Mouse (Mus musculus): Measurements from ENCODE around the gene Casq2. TPM values are rescaled to one million over a fixed set of nuclear protein-coding genes. Genes with fewer than 3 reads are reported as not detected.
"Not testable (repeated sequence)": the region's sequence is repeated elsewhere in the genome, so short reads cannot be mapped to it uniquely, and the experiment has no call there.

Gene Casq2
- total RNA-seq, 4 experiments from 2014 or later: 1.3 to 3.0 (median 1.8) TPM

DNA sequence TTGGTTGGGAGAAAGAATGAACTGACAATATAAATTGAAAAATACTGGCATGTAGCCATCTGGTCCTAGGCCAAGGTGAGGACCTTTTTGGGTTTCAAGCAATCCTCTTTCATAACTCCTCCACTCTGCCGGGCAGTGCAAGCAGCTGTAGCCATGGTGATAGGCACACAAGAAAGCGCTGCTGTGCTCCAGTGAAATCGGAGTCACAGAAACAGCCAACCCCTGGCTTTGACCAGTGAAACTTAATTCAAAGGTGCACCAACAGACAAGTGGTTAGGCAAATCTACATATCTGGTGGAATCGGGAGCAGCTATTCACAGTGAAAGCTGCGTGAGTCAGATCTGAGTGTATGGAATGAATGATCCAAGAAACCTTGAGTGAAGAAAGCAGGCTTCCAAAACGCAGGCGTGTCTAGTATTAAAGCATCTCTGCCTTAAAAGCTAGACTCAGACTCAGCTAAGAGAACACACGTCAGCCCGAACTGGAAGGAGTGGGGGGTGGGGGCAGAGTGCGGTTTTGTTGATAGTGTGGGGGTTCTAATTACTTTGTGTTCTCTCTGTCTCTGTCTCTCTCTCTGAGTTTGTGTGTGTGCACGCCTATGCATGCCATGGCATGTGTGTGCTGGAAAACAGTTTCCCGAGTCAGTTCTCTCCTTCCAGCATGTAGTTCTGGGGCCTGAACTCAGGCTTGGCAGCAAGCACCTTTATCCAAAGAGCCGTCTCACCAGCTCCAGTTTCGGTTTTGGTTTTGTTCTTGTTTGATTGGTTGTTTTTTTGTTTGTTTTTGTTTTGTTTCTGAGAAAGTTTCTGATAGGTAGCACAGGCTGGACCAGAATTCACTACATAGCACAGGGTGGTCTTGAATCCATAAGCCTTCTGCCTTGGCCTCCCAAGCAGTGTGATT lies 73.5 kb downstream of the Casq2 start:
- DNase-seq (ENCODE audit: low spot score in 2 of 2): no peak

DNA sequence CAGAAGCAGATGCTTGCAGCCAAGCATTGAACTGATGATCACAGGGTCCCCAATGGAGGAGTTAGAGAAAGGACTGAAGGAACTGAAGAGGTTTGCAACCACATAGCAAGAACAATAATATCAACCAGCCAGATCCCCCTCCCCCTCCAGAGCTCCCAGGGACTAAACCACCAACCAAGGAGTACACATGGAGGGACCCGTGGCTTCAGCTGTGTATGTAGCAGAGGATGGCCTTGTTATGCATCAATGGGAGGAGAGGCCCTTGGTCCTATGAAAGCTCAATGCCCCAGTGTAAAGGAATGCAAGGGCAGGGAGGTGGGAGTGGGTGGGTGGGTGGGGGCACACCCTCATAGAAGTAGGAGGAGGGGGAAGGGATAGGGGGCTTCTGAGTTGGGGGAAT lies 77.6 kb downstream of the Casq2 start:
- DNase-seq (ENCODE audit: low spot score in 2 of 2): not testable (repeated sequence)

DNA sequence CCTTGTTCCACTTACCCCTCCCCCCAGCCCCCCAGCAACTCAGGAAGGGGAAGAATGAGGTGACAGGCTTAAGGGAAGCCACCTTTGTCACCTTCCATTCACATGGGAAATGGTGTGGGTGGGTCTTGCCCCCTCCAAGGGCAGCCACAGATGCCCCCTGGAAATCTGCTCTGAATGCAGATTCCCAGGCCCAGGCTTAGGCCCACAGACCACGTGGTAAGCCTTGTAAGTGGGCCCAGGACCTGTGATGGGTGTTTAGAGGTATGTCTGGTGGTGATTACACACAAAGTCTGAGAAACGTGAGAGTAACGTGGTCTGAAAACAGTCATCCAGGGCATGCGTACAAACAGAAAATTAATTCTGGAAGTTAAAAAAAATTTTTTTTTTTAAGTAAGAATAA lies 78.7 kb downstream of the Casq2 start:
- no peak for DNase-seq (ENCODE audit: low spot score in 2 of 2)

DNA sequence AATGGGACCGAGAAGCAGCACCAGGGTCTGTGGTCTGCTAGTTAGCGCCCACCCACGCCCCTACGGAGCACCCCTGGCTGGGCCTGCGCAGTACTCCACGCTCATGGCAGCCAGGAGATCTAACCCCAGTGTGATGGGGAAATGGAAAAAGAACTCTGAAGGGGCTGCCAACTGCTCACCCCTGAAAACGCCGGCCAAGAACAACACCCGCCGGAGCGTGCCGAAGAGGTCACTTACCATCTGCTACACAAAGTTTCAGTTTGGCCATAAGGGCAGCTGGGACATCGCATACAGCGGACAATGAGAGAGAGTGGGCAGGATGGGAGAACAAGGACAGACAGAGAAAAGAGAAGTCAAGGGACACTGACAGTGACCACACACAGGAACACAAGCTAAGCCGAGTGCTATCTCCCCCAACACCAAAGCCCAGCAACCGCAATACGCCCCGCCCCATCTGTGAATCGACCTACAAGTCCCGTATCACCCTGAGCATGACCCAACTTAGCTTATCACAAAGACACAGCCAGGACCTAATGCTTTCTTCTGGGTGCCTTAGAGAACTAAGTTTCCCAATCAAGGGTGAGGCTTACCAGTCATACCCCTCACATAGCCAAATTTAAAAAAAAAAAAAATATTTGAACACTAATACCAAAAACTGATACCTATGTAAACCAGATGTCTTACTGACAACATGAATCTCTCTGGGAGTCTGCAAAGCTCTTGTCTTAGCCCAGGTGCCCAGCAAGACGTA lies 79.5 kb downstream of the Casq2 start:
- no peak for DNase-seq (ENCODE audit: low spot score in 2 of 2)

DNA sequence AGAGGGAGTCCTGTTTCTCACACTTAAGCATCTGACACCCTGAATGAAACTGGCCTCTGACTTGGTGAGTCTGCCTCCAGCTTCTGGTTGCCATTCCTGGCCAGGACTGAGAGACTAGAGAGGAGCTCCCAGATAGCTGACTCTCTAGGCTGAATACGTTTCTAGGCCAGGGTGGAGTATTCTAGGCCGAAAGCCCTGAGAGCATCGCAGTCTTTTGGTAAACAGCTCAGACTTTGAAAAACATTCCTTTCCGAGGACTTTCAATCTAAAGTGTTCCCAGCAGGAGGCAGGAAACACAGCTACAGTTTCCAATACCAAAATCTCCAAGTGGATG lies 80.0 kb downstream of the Casq2 start:
- DNase-seq (ENCODE audit: low spot score in 2 of 2): no peak

DNA sequence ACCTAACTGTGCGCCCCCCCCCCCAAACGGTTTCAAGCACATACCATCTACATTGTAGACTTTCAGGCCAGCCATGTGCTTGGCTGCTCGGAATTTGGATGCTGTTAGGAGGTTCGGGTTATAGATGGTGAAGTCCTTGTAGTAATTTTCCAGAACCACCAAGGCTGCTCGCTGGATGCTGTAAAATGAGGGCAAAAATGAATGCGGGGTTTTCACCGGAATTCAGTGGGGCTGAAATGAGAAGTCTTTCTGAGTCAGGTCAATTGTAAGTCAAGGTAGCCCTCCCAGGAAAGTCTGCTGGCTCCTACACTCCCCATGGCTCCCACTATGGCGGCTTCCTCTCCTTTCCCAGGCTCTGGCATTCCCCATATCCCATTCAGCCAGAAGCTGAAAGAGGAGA lies 80.6 kb downstream of the Casq2 start:
- DNase-seq (ENCODE audit: low spot score in 2 of 2): no peak

DNA sequence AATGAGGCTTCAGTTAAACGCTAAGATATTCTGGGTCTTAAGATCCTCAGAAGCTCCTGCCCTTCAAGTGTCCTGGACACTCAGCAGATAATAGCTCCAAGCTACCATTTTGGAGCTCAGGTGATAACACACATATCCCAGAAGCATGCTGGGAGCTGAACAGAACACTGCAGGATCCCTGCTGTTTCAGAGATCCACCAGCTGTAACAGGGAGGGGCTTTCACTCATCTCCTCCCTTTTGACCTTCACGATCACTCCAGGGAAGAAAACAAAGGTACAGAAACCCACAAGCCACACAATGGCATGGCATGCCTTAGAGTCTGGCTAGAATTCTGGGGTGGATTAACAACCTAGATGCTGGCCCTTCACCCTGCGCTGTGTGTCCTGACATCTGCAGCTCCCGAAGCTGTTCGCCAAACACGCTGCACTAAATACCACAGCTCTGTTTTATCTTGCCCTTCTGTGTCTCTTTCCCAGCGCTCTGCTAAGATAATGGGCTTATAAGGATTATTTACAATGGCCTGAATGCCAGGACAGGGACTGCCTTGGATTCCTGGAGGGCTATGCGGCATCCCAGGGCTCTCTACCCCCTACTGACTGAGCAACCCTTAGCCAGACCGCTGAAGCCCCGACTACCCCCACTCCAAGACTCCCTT lies 81.5 kb downstream of the Casq2 start:
- no peak for DNase-seq (ENCODE audit: low spot score in 2 of 2)

DNA sequence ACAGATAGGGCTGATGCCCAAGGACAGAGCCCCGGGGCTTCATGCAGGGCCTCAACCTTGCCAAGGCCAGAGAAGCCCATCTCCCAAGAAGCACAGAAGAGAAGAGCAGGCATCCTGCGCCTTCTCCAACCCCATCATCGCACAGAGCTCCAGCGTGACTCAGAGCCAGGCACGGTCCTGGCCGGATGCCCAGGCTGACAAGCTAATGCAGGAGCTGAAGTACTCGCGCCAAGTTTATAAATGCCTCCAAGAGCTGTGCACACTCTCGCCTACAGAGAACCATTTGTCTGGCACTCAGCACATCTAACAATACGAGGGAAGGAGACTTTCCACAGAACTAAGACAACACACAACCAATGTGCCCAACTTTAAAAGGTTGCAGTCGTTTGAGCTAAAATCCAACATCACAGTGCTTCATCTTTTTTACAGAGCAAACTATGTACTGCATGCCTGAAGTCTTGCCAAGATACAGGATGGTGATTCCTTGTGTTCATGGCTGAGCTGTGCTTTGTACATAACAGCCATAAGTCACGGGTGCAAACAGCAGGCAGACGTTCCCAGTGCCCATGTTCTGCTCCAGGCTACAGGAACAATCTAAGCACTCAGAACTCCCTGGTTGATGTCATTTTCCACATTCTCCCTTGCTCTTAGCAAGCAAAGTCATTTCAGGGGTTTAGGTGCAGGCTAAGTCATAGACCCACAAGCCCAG lies 83.1 kb downstream of the Casq2 start:
- peak; percentile 87 to 96 for DNase-seq (ENCODE audit: low spot score in 2 of 2)

DNA sequence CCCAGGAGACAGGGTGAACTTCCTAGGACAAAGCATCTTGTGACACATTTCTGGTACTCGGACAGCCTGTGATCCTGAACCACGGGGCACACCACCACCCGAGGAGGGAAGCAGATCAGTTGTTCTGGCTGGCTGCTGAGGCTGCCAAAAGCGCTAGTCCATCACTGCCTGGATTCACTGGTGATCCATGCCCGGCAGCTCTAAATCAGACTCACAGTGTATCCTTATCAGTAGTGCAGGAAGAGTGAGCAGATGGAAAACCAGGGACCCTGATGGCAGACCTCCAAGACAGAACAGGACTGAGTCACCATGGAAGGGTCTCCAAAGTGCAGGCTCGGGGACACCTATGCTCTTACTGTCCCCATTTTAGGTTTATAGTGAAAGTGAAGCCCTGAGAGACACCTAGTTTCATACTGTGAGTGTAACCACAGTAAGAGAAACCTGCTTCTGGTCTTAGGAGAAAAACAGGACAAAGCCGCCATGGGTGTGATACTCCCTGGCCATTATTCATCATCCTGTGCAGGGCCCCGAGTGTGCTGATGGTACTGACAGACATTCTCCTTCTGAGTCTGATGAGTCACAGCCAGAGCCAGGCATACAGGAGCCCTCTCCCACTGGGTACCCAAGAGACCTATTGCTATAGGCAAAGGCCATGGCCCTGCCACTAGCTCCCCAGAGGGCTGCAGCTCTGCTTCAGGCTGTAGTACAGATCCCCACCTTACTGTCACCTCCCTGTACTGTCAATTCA lies 88.1 kb downstream of the Casq2 start:
- DNase-seq (ENCODE audit: low spot score in 2 of 2): no peak

DNA sequence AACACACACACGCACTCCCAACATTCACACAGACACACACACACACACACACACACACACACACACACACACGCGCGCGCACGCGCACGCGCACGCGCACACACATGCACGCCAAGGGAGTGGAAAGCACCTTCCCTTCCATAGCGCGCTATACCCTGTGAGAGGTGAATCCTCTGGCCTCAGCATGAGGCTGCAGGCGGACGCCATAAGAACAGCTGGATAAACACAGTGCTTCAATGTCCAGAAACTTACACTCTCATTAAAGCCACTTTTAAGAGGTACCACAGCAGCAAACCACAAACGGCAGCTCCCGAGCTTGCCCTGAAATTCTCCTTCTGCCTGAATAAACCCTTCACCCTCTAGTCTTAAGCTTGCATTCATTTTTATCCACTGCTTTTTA lies 89.5 kb downstream of the Casq2 start:
- no peak for DNase-seq (ENCODE audit: low spot score in 2 of 2)

DNA sequence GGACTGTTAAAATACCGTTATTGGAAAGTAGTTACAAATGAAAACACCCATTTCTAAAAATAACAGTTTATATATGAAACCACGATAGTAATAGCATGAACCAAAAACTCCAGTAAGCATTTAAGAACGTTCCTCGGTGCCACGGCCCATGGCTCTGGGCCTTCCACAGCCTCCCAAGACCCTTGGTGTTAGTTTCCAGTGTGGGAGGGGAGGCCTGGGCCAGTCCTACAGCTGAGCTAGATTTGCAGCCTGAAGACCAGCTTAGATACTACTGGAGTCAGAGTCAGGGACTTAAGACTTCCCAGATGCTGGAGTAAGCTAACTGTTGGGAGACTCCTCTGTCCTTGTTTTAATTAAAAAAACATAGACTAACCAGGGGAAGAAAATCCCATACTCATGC lies 89.9 kb downstream of the Casq2 start:
- no peak for DNase-seq (ENCODE audit: low spot score in 2 of 2)

DNA sequence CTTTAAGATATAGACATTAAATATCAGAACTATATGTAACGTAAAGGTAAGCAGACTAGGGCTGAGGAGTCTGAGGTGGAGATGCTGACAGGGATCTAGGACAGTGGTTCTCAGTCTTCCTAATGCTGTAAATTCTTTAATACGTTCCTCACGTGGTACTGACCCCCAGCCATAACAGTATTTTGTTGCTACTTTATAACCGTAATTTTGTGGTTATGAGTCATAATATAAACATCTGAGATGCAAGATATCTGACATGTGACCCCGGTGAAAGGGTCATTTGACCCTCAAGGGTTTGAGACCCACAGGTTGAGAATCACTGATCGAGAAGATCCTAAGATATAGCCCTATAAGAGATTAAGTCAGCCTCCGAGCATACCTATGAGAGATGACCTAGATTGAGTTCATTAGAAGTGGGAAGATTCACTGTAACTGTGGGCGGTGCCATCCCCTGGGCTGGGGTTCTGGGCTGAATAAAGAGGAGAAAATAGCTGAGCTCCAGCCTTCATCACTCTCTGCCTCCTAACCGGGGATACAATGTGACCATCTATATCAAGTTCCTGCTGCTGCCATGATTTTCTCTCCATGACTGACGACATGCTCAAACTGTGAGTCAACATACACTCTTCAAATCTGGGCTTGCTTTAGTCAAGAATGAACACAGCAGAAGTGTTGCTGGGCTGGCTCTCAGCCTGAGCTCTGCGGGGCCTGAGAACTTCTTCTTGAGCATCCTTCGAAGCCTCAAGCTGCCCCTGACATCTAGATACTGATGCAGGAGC lies 91.8 kb downstream of the Casq2 start:
- no peak for DNase-seq (ENCODE audit: low spot score in 2 of 2)

DNA sequence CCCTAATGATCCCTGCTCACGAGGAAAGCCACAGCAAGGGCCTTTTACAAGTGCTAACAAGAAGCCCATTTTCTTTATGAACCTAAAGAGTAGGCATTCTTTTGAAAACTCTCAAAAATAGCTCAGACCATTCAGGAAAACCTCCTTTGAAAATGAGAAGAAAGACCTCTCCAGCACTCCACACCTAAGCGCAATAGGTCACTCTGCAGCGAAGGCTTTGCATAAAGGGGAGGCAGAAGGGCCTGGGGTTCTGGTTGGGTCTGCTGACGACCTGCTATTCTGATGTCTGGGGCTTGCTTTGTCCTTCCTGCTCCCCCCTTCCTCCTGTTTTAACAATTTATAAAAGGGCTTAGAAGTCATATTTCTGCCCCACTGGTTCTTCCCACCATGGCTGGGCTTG lies 93.7 kb downstream of the Casq2 start:
- no peak for DNase-seq (ENCODE audit: low spot score in 2 of 2)

DNA sequence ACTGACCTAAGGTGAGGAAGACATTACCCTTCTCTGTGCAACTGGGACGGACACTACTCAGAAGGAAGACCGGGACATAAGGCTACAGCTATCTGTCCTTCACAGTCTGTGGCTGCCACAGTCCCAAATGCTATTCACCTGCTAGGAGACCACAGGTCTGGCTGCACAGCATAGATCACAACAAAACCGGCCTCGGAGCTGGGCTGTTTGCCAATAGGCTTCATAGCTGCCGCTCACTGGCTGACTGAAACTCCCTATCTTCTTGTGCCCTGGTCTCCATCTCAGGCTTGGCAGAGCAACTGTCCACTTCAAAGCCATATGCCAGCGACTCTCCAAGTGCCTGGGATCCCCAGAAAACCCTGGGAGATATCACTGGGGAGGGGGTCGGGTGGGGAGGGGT lies 94.5 kb downstream of the Casq2 start:
- DNase-seq (ENCODE audit: low spot score in 2 of 2): no peak

DNA sequence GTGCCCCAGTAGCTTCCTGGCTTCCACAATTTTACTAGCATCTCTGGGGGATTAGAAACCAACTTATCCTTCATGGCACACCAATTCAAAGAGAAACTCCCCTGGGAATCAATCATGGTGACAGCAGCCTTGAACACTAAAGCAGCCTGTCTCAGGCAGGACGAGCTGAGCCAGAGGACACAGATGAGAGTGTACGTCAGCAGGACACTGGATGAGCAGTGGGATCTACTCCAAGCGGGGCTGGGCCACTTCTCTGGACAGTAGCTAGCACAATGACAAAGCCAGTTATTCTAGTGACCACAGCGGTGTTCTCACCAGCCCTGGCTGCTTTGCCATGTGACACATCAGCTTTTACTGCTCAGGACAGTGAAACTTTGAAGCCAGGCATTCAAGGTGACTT lies 95.0 kb downstream of the Casq2 start:
- DNase-seq (ENCODE audit: low spot score in 2 of 2): no peak

DNA sequence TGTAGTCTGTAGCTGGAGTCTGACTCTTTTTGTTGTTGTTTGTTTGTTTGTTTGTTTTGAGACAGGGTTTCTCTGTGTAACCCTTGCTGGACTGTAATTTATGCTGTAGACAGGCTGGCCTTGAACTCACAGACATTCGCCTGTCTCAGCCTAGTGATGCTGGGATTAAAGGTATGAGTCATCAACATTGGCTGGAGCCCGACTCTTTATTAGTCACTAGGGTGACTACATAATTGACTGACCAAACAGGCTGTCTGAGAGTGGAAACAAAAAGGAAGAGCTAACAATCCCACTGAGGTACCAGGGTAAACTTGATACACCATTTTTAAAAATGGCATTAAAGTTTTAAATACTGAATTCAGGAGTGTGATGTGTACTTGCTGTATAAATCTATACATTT lies 96.4 kb downstream of the Casq2 start:
- no peak for DNase-seq (ENCODE audit: low spot score in 2 of 2)

DNA sequence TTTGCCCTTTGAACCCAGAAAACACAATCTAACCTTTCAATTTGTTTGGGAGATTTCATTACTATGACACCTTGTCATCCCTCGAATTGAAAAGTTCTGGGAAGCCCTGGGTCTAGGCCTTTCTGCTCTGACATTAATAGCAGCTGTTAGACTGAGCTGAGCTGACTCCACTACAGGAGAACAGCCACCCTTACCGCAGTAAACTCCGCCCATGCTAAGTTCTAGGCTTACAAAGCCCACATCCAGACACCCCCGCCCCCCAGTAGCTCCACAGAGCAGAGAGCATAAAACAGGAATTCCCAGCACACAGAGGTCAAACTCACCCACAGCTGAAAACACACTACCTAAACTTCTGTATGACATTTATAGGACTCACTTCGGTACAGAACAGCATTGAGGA lies 98.5 kb downstream of the Casq2 start:
- DNase-seq (ENCODE audit: low spot score in 2 of 2): no peak

DNA sequence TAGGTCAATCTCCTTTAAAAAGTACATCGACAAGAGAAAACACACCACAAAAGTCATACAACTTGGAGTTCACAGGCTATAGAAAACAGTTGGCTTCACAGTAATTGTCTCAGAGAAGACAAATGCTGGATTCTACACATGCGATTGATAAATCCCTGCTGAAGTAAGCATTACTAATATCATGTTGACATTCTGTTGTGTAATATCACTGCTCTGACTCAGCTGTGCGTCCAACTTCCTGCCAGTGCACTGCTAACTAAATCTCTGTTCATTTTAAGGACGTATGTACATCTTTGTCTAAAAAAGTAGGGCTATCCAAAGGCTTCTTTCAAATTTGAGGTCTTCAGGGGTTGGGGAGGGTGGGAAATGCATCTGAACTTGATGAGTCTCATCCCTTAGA lies 101.2 kb downstream of the Casq2 start:
- DNase-seq (ENCODE audit: low spot score in 2 of 2): no peak

DNA sequence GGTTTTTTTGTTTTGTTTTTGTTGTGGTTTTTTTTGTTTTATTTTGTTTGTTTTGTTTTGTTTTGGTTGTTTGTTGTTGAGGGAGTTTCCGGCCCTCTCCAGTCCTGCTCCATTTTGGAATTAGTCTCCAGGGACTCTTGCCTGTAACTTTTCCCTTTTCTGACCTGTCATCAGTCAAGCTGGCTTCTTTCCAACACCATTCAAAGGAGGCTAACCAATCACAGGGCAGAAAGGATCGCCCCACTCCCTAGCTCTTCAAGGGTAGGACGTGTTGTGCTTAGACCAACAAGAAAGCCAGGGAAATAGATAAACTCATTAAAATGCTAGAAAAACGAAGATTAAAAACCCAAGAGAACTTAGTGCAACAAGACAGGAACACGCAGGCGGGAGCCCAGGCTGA lies 102.8 kb downstream of the Casq2 start:
- DNase-seq (ENCODE audit: low spot score in 2 of 2): no peak

DNA sequence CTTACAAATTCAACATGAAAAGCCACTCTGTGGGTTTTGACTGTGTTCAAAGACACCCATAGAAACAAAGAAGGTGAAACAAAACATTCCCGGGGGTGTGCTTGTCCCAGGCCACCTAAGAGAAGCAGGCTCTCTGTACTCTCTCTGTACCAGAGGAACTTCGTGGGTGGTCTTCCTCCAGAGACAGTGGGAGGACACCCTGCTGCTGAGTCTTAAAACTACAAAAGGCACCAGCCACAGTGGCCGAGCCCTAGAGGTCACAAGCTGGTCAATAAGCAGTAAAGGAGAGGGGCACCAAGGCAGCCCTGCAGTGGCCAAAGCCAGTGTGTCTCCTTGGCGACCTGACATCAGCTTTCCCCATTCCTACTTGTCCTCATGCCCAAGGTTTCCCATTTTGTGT lies 103.8 kb downstream of the Casq2 start:
- DNase-seq (ENCODE audit: low spot score in 2 of 2): no peak

Measured in left cerebral cortex, adult 8-10 months (tissue).